Mouse (Mus musculus): ENCODE results near the gene Eya2. TPM values are rescaled to one million over a fixed set of nuclear protein-coding genes. Genes with fewer than 3 reads are reported as not detected.

Gene Eya2
- polyA plus RNA-seq, 1 experiment from 2014 or later: 24.4 TPM

DNA sequence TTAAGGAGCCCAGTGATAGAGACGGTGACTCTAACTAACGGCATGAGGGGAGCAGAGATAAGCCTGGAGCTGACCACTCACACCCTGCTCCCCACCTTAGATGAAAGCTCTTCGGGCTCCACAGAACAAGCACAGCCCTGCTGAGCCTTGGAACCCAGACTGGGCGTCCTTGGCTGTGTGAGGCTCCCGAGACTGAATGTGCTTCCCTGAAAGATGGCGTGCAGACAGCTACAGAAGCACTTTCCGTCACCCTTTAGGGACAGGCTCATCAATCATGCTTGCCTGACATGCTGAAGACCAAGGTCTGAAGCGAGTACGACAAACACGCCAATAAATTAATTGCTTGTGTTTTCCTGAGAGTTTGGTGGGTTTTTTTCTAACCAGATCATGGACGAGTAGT is 56.2 kb downstream of the Eya2 start:
- H3K4me3 ChIP-seq (replicated peaks): no peak overlapping the region
- H3K27me3 ChIP-seq: no peaks in the 10 kb centered on the region
- peaks cover 36% of the 10 kb centered on the region for H3K4me1 ChIP-seq
- no peak overlapping the region for H3K9ac ChIP-seq
- no peak overlapping the region for H3K27ac ChIP-seq (replicated peaks)
- no peak overlapping the region for H3K4me2 ChIP-seq (replicated peaks)
- no peaks in the 10 kb centered on the region for H3K9me3 ChIP-seq (replicated peaks)
- no peak for ATAC-seq (ENCODE audit: insufficient number of reproducible peaks, low FRiP score, low TSS enrichment, low read depth)
- no peaks in the 10 kb centered on the region for H3K36me3 ChIP-seq
- 76% methylated on average over 11 of the region's 11 CpGs for WGBS

DNA sequence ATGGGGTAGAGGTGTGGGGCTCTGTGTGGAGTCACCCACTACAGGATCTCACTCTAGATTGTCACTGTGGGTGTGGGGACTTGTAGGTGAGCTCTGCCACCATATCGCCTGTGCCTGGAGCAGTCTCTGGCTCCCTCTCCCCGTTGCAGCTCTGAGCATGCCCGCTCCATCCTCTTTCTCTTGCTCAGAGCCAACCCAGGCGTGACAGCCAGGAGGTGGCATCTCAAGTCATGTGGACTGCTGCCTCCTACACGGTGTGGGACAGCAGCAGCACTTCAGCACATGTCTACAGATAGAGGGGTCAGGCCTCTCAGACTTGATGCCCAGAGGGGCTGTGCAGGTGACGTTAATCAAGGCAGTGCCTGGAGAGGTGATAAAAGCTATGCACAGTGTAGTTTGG is 57.4 kb downstream of the Eya2 start:
- H3K27me3 ChIP-seq: no peaks in the 10 kb centered on the region
- no peak overlapping the region for H3K9ac ChIP-seq
- 0 out of 2 replicates have a peak, but pooled peaks have one; percentile 21 for ATAC-seq (ENCODE audit: insufficient number of reproducible peaks, low FRiP score, low TSS enrichment, low read depth)
- H3K4me2 ChIP-seq (replicated peaks): no peak overlapping the region
- peaks cover 42% of the 10 kb centered on the region for H3K4me1 ChIP-seq
- H3K27ac ChIP-seq (replicated peaks): no peak overlapping the region
- H3K9me3 ChIP-seq (replicated peaks): no peaks in the 10 kb centered on the region
- WGBS: 58% methylated on average over 6 of the region's 6 CpGs
- H3K4me3 ChIP-seq (replicated peaks): no peak overlapping the region
- no peaks in the 10 kb centered on the region for H3K36me3 ChIP-seq

DNA sequence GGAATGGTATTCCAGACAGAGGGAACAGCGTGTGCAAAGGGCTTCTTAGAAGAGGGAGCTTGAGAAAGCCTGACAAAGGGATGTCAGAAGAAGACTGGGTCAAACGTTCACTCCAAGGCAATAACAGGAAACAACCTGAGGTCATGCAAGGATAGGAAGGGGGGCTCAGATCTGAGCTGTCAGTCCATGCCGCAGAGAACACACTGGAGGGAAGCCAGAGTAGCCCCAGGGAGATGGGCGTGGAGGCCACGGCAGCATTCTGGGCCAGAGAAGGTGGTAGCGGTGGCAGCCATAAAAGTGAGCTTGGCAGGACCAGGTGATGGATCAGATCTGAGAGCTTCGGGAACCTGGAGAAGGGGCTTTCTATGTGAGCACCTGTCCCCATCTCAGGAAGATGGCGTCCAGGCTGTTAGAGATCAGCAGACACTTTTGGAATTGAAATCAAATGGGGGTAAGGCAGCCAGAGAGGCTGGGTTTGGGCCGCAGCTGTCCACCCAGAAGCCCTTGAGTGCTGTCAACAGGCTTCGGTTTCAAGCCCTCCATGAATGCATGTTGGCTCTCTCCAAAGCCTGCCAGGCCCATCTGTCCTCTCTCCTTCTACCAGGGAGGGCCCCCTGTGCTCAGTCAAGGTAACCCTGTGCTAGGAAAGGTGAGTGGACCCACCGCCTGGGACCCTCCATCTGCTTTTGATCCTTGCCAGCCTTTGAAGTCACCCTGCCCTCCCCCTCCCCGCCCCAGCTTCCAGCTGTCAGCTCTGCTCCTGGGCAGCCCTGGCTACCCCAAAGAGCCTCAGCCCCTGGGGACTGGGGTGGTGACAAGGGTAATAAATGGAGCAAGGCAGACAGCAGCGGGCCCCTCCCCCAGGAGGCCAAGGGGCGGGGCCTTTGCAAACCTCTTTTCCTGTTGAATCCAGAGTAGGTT is 58.4 kb downstream of the Eya2 start:
- Histone ChIP-seq H3K4me2 (replicated peaks) (no peak overlapping the region), H3K27ac (replicated peaks) (peak overlapping the region; percentile 17; the same call in 1 of the 2 replicates), H3K36me3 (no peaks in the 10 kb centered on the region), H3K27me3 (no peaks in the 10 kb centered on the region), H3K9me3 (replicated peaks) (no peaks in the 10 kb centered on the region), H3K4me3 (replicated peaks) (no peak overlapping the region), H3K9ac (no peak overlapping the region), H3K4me1 (peaks cover 40% of the 10 kb centered on the region)
- ATAC-seq (ENCODE audit: insufficient number of reproducible peaks, low FRiP score, low TSS enrichment, low read depth): peak; percentile 78
- WGBS: 25% methylated on average over 14 of the region's 14 CpGs

DNA sequence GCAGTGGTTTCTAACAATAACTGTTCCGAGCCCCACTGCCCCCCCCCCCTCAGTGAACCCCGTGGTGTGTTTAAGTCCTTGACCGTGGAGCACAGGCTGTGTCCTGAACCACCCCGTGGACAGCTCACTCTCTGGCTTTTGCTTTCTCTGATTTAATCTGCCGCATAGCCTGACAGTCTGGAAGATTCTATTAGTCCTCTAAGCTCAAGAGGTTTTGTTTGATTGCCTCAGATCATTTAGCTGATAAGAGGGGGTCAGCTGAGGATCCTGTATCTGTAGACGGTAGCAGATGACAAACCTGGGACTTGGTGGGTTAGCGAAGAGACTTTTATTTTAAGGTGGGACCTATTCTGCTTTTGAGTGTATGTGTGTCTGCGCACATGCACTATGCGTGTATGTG is 59.3 kb downstream of the Eya2 start:
- no peak for ATAC-seq (ENCODE audit: insufficient number of reproducible peaks, low FRiP score, low TSS enrichment, low read depth)
- Histone ChIP-seq H3K4me1 (peaks cover 40% of the 10 kb centered on the region), H3K4me3 (replicated peaks) (no peak overlapping the region), H3K4me2 (replicated peaks) (no peak overlapping the region), H3K27me3 (no peaks in the 10 kb centered on the region), H3K9me3 (replicated peaks) (no peaks in the 10 kb centered on the region), H3K27ac (replicated peaks) (no peak overlapping the region), H3K36me3 (no peaks in the 10 kb centered on the region), H3K9ac (no peak overlapping the region)
- WGBS: 50% methylated on average over 9 of the region's 9 CpGs

DNA sequence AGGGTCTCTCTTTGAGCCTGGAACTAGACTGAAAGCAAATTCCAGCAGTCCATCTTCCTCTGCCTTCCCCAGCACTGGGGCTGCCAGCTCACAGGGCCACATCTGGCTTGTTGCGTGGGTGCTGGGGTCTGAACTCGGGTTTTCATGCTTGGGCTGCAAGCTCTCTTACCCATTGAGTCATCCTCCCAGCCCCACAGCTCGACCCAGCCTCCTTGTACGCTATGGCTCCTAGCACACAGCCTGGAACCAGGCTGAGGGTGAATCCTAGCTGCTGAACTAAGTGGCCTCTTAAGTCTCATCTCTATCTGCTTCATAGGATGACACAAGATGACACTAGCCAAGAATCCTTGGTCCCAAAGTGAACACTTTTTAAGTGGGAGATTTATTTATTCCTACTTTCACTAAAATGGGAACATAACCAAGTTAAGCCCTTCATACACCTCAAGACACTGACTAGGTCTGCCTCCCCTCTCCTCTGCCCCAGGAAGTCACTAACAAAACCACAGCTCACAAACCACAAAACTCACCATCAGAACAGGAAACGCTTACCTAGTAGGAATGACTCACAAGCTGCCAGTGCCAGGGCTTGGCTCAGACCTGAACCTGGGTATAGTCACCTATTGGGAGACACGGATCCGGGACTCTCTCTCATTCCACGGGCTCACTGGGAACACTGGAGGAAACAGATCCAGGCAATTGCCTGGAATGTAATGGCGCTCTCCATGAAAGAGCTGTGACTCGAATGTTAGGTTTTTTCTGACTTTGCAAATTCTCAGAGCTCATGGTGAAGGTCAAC is 60.1 kb downstream of the Eya2 start:
- Histone ChIP-seq H3K9ac (no peak overlapping the region), H3K9me3 (replicated peaks) (no peaks in the 10 kb centered on the region), H3K4me3 (replicated peaks) (no peak overlapping the region), H3K27me3 (no peaks in the 10 kb centered on the region), H3K27ac (replicated peaks) (no peak overlapping the region), H3K36me3 (no peaks in the 10 kb centered on the region), H3K4me2 (replicated peaks) (no peak overlapping the region), H3K4me1 (peaks cover 40% of the 10 kb centered on the region)
- no peak for ATAC-seq (ENCODE audit: insufficient number of reproducible peaks, low FRiP score, low TSS enrichment, low read depth)
- 70% methylated on average over 10 of the region's 10 CpGs for WGBS

DNA sequence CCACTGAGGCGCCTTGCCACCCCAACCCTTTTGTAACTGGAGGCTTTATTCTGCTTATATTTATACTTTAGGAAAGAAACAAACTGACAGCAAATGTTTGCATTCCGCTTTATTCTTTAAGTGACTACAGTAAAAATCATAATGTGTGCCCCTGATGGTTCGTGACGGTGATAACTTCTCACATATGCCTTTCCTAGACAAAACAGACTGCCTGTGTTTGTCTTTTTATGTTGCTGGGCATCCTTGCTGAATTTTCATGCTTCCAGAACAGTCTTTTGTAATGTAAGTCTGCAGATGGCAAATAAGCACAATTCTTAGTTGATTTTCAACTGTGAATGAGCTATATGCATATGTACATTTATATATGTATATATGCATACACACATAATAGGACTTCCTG is 61.7 kb downstream of the Eya2 start:
- 59% methylated on average over 4 of the region's 4 CpGs for WGBS
- H3K4me2 ChIP-seq (replicated peaks): no peak overlapping the region
- no peaks in the 10 kb centered on the region for H3K27me3 ChIP-seq
- no peak overlapping the region for H3K9ac ChIP-seq
- ATAC-seq (ENCODE audit: insufficient number of reproducible peaks, low FRiP score, low TSS enrichment, low read depth): no peak
- no peak overlapping the region for H3K4me3 ChIP-seq (replicated peaks)
- no peak overlapping the region for H3K27ac ChIP-seq (replicated peaks)
- H3K4me1 ChIP-seq: peaks cover 40% of the 10 kb centered on the region
- H3K9me3 ChIP-seq (replicated peaks): no peaks in the 10 kb centered on the region
- no peaks in the 10 kb centered on the region for H3K36me3 ChIP-seq

DNA sequence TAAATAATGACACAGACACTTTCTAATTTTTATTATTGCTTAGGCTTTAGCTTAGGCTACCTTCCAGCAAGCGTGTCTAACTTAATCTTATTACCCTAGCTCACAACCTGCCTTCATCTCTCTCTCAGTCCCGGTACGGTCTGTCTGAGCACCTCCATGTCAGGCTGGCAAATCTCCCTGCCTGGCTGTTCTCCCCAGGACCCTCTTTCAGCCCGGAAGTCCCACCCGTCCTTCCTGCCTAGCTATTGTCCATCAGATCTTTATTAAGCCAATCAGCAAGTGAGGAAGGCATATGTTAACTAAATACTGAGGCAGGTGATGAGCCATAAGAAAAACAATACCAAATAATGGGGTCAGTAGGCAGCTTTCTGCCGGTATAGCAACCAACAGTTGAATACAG is 62.1 kb downstream of the Eya2 start:
- 46% methylated on average over 6 of the region's 6 CpGs for WGBS
- peaks cover 40% of the 10 kb centered on the region for H3K4me1 ChIP-seq
- no peak overlapping the region for H3K9ac ChIP-seq

DNA sequence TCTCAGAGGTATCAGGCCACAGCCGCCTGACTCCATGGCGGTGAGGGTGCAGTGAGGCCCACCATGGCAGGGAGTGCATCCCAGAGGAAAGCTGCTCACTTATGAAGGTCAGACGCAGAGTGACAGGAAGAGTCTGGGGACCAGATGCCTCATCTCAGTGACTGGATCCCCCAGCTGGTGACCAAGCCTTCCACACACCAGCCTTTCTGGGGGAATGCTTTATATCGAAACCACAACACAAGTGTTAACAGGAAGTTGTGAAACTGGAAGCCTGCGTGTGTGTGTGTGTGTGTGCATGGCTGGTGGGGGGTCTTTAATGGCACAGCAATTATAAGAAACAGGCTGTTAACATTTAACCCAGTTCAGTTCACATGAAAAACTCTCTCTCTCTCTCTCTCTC is 64.7 kb downstream of the Eya2 start:
- WGBS: 56% methylated on average over 5 of the region's 5 CpGs
- no peaks in the 10 kb centered on the region for H3K9me3 ChIP-seq (replicated peaks)
- H3K27me3 ChIP-seq: no peaks in the 10 kb centered on the region
- no peak overlapping the region for H3K4me3 ChIP-seq (replicated peaks)
- no peak for ATAC-seq (ENCODE audit: insufficient number of reproducible peaks, low FRiP score, low TSS enrichment, low read depth)
- no peak overlapping the region for H3K4me2 ChIP-seq (replicated peaks)
- no peak overlapping the region for H3K9ac ChIP-seq
- no peak overlapping the region for H3K27ac ChIP-seq (replicated peaks)
- no peaks in the 10 kb centered on the region for H3K36me3 ChIP-seq
- peaks cover 25% of the 10 kb centered on the region for H3K4me1 ChIP-seq

More for the DNA sequence above, 62.1 kb downstream of the Eya2 start:
- Histone ChIP-seq H3K27ac (replicated peaks) (no peak overlapping the region; the same call in 1 of the 2 replicates), H3K9me3 (replicated peaks) (no peaks in the 10 kb centered on the region), H3K36me3 (no peaks in the 10 kb centered on the region), H3K4me3 (replicated peaks) (no peak overlapping the region), H3K27me3 (no peaks in the 10 kb centered on the region), H3K4me2 (replicated peaks) (no peak overlapping the region)
- no peak for ATAC-seq (ENCODE audit: insufficient number of reproducible peaks, low FRiP score, low TSS enrichment, low read depth)

DNA sequence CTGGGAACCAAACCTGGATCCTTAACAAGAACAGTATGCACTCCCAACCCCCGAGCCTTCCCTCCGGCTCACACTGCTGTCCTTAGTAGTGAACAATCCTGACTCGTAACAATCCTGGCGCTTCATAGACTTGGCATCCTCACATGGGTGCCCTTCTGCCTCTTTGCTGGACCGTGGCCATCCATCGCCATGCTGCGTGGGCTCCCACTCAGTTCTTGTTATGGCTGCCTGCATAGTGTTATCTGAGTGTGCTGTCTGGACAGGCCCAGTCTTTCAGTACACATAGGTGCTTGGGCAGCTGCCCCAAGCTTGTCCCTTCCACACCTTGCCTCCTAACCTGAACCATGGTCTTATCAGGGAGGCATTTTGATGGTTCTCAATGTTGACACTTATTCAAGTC is 68.4 kb downstream of the Eya2 start:
- ATAC-seq (ENCODE audit: insufficient number of reproducible peaks, low FRiP score, low TSS enrichment, low read depth): no peak
- peaks cover 7% of the 10 kb centered on the region; the same call in 1 of the 2 replicates for H3K4me1 ChIP-seq

DNA sequence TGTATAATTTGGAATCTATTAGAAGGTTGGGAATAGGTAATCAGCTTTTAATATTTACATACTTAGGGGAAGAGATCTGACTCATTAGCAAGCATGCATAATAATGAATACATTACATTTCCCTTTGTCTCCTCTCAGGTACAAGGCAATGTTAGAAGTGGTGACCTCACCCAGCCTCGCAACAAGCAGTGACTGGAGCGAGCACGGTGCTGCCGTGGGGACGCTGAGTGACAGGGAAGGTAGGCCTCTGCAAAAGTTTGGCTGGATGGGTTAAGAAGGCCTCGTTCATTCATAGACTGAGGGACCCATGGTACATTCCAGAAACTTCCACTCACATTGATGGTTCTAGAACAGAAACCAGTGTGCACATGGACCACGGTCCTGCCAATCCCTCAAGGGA is 69.8 kb downstream of the Eya2 start:
- WGBS: 85% methylated on average over 7 of the region's 7 CpGs
- H3K4me3 ChIP-seq (replicated peaks): no peak overlapping the region
- no peaks in the 10 kb centered on the region for H3K9me3 ChIP-seq (replicated peaks)
- no peak overlapping the region for H3K9ac ChIP-seq
- no peaks in the 10 kb centered on the region for H3K27me3 ChIP-seq
- H3K36me3 ChIP-seq: no peaks in the 10 kb centered on the region
- no peak overlapping the region for H3K4me2 ChIP-seq (replicated peaks)
- peak overlapping the region; percentile 52; the same call in 1 of the 2 replicates for H3K27ac ChIP-seq (replicated peaks)
- no peak for ATAC-seq (ENCODE audit: insufficient number of reproducible peaks, low FRiP score, low TSS enrichment, low read depth)
- peaks cover 7% of the 10 kb centered on the region; the same call in 1 of the 2 replicates for H3K4me1 ChIP-seq

More for the DNA sequence above, 68.4 kb downstream of the Eya2 start:
- no peak overlapping the region for H3K9ac ChIP-seq
- H3K9me3 ChIP-seq (replicated peaks): no peaks in the 10 kb centered on the region
- no peak overlapping the region for H3K27ac ChIP-seq (replicated peaks)
- H3K27me3 ChIP-seq: no peaks in the 10 kb centered on the region
- WGBS: 76% methylated on average over 7 of the region's 7 CpGs
- no peak overlapping the region for H3K4me3 ChIP-seq (replicated peaks)
- no peaks in the 10 kb centered on the region for H3K36me3 ChIP-seq
- H3K4me2 ChIP-seq (replicated peaks): no peak overlapping the region

DNA sequence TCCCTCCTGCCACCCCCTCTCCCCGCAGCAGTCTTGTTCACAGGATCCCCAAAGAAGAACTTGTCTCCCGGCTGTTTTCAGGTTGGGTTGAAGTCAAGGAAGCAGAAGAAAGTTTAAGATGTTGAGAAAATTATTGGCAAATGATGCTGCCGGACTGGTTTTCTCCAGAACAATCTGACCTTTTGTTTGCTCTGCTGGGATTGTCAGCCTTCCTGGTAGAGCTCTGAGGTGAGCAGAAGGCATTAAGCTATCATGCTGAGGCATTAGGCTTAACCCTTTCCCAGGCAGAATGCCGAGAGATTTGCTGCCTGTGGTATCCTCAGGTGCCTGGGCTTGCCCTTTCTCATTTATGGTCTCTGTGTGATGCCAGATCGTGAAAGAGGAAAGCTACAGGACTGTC is 70.3 kb downstream of the Eya2 start:
- Histone ChIP-seq H3K9ac (no peak overlapping the region), H3K27me3 (no peaks in the 10 kb centered on the region), H3K4me3 (replicated peaks) (no peak overlapping the region), H3K4me2 (replicated peaks) (no peak overlapping the region), H3K9me3 (replicated peaks) (no peaks in the 10 kb centered on the region), H3K4me1 (peaks cover 7% of the 10 kb centered on the region; the same call in 1 of the 2 replicates), H3K27ac (replicated peaks) (peak overlapping the region; percentile 52; the same call in 1 of the 2 replicates), H3K36me3 (no peaks in the 10 kb centered on the region)
- no peak for ATAC-seq (ENCODE audit: insufficient number of reproducible peaks, low FRiP score, low TSS enrichment, low read depth)
- 37% methylated on average over 5 of the region's 5 CpGs for WGBS

Data from embryonic facial prominence, embryonic 15.5 days (tissue).